Mouse (Mus musculus) erythroblast, adult 5-6 weeks (primary cell): Measurements from ENCODE around the gene Eva1c. TPM values are rescaled to one million over a fixed set of nuclear protein-coding genes. Genes with fewer than 3 reads are reported as not detected.

Source experiments
- ATAC-seq: replicated peaks from 2 replicates; pipeline ENCODE4 v1.8.0; 2016; ENCODE audit warnings: moderate number of reproducible peaks, mild to moderate bottlenecking, moderate TSS enrichment, inconsistent platforms; ENCODE audit not compliant: poor library complexity, low FRiP score, severe bottlenecking
- total RNA-seq, 2 experiments: library from RNA; stranded (forward) in 1 of 2; stranded (reverse) in 1 of 2; fragments of 150-400 nt in 1 of 2; fragments of 200-764, 138-1000 nt in 1 of 2; gene quantifications; 2 replicates each; pipeline versions ENCODE4 v1.2.3 to v1.2.4; 2015 to 2017; ENCODE audit warnings: low replicate concordance in 2 of 2

Eva1c gene
- total RNA-seq, 2 experiments from 2014 or later = 0.60 TPM; not detected in 1

DNA sequence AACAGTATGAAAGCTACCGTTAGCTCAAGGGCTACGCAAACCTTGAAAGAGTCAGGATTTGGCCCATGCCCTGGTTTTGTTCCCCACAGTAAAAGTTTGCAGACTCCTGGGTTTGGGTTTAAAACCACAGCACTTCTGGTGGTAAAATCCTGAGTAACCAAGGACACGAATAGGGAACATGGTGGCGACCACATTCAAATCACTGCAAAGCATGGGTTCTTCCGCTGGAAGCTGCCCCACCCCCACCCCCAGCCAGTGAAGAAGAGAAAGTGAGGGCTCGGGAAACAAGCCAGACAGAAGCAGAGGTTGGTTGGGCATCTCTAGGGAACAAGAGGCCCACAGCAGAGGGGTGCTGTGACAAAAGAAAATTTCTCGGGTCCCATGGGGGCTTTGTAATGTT, 80.7 kb downstream of the Eva1c start:
- ATAC-seq = no peak

DNA sequence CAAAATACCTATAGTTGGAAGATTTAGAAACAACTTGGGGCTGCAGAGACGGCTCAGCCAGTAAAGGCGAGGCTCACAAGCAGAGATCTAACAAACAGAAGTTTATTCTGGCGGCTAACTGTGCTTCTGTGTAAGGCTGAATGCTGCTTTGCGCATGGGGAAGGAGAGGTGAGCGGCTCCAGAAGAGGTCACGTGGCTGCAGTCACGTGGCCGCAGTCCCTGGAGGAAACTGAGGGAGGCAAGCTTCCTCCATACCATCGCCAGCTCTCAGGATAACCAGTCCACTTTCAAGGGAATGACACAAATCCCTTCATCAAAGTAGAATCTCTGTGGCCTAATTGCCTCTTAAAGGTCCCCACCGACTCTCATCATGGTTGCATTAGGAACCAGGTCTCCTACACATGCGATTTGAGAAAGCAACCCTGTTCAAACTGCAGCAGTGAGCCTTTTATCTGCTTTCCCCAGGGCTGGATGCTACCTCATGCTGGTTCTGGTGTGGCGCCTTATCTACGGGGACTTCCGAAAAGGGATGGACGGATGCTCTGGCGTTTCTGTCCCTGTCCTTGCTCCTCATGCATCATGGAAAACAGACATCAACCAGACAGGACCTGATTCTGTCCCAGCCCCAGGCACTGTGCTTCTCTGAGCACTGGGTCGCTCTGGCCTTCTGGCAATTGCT, 84.5 kb downstream of the Eva1c start:
- ATAC-seq = no peak

DNA sequence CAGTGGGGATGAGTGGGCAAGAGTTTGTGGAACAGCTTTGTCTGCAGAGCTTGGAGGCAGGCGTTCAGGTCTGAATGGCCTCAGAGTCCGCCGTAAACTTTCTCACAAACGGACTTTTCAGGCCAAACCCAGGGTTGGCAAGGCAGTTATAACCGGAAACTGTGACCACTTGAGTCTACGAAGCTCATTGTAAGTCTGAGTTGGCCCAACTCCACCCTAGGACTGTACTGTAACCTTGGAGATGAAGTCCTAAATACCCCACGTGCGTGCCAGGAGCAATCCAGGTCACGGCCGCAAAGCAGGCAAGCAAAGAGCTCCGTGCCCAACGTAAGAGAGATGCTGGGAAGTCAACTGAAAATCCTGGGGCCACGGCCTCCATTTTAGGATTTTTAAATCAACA, 85.2 kb downstream of the Eva1c start:
- ATAC-seq = no peak

DNA sequence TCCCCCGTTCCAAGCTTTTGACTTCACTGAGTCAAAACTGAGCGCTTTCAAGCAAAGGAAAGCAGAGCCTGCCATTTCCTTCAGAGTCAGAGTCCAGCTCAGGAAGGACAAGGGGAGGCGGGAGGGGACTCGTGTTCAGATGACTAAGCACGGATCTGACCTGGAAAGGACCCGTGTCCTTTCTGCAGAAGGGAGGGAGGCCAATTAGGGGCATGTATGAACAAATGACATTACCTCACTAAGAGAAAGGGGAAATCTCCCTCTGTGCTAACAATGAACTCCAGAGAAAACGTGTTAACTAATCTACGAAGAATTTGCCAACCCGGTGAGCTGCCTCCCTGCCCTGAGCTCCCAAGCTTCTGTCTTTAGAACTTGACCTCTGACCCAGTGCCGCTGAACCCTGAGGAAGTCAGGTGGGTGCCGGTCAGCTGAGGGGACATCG, 89.5 kb downstream of the Eva1c start:
- ATAC-seq = no peak

DNA sequence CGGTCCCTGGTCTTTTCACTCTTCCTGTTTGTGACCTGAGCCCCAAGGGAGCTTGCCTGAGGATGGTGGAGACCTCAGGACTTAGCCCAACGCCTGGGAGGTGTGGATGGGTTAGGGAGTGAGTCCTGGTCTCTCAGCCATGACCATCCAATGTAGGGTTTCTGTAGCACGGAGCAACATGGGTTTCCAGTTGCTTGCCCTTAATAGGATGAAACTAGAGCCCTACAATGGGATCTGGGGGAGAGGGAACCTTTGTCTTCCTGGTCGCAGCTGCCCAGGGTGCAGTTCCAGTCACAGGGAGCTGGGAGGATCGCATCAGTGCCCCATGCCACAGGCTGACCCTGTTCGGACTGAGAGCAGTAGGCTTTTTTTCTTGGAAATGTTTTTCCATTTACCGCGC, 90.6 kb downstream of the Eva1c start:
- ATAC-seq = no peak

DNA sequence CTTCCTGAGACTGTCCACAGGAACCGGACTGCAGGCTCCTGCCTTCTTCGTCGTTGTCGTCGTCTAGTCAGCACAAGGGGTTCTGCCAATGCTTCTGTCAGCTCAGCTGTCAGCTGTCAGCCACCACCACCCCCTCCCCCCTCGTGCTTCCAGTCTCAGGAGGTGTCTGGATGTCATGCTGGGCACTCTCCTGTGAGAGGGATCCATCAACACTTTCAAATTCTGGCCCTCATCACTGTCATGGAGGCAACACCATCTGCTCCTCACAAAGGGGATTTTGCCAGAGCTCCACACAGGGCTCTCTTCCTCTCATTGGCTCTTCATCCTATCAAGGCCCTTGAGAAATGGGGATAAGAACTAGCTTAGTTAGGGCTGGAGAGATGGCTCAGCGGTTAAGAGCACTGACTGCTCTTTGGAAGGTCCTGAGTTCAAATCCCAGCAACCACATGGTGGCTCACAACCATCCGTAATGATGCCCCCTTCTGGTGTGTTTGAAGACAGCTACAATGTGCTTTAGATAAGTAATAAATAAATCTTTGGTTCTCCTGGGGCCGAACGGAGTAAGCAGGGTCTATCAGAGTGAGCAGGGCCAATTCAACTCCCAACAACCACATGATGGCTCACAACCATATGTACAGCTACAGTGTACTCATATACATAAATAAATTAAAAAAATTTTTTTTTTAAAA, 95.1 kb downstream of the Eva1c start:
- ATAC-seq = no peak

DNA sequence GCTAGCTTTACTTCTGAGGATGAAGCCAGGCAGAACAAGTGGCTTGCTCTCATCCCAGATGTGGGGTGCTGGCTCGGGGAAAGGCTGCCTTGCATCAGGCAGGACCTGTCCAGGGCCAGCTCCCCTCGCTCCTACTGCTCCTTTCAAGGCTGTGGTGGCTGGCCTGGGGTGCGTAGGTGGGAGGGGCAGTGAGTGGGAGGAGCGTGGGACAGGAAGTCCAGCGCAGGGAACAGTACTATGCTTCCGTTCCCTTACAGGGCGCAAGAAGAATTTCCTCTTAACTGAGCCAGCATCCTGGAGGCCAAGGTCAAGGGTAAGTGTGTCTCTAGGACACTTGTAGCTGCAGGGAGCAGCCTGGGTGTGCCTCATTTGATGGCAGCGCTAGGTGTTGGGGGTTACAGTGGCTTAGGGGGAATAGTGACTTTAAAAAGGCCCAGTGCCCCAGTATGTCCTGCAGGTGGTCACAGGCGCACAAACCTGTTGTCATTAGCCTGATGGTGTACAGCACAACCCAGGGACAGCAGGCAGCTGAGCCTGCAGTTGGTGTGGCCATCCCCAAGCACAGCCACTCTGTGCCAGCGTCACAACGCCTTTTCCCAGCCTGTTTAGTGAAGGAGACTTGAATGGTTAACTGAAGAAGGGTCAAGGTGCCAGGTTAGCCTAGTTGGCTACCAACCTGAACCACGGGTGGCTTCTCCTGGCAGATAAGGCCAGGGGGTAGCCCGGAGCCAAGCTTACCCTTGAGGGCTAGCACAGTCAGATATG, 98.3 kb downstream of the Eva1c start:
- ATAC-seq = no peak

DNA sequence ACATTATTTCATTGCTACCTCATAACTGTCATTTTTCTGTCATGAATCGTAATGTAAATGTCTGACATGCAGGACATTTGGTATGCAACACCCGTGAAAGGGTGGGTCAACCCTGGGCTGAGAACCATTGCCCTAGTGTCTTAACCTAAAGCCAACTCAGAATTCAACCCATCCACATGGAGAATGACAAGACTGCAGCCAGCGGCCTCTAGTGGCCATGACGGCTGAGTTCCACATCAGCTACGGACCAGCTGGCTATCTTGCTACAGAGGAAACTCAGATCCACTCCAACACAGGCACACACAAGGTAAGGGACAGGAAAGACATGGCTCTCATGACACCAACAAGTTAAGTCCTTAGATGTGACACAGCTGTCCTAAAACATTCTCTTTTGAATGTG, 98.9 kb downstream of the Eva1c start:
- peak; percentile 69 for ATAC-seq

DNA sequence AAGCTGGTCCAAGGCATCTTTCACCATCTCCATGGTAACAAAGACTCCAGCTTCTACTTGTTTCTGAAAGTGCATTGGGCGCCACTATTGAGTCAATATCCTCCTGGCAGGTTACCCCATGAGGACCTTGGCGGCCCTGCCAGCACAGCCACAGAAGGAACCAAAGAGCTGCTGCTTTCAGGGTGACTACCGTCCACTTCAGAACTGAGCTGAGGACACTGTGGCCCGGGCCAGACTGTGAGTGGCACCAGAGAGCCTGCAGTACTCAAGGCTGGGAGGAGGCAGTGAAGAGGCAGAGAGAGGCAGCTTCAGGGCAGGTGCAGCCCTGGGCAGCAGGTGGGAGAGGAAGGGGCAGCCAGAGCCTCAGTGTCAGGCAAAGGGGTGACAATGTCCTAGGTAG, 100.9 kb downstream of the Eva1c start:
- ATAC-seq = no peak

DNA sequence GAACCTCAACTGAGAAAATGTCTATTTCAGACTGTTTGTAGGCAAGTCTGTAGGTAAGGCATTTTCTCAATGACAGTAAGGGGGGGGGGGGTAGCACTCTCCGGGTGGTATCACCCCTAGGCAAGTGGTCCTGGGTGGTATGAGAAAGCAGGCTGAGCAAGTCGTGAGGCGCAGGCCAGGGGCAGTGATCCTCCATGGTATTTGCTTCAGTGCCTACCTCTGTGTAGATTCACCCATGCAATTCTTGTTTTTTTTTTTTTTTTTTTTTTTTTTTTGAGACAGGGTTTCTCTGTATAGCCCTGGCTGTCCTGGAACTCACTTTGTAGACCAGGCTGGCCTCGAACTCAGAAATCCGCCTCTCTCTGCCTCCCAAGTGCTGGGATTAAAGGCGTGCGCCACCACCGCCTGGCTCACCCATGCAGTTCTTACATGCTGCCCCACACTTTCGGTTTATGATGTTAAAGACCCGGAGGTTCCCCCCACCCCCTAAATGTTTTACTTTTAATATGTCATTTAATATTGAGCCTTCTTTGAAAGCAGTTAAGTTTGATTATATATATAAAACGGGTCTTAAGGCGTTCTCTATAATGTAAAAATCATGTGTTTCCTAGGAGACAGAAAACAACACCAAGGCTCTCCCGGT, 107.1 kb downstream of the Eva1c start:
- no peak for ATAC-seq

DNA sequence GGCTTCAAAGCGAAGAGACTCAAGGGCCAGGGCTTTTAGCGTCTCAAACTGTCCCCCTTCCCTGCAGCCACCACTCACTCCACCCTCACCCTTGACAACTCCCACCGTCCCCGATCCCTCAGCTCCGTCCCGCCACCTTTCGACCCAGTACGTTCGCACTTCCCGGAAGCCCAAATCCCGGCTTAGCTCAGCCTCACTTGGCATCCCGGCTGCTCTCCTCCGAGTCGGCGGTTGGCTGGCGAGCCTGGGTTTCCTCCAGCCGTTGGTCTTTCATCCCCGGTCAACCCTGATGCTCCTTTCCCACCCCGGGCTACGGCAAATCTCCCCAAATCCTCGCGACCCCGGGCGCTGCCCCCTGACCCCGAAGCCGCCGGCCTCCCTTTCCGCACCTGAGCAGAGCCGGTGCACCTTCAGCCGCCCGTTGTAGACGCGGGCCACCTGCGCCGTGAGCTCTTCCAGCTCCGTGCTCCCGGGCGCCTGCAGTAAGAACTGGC, 107.7 kb downstream of the Eva1c start:
- peak; percentile 40 for ATAC-seq

DNA sequence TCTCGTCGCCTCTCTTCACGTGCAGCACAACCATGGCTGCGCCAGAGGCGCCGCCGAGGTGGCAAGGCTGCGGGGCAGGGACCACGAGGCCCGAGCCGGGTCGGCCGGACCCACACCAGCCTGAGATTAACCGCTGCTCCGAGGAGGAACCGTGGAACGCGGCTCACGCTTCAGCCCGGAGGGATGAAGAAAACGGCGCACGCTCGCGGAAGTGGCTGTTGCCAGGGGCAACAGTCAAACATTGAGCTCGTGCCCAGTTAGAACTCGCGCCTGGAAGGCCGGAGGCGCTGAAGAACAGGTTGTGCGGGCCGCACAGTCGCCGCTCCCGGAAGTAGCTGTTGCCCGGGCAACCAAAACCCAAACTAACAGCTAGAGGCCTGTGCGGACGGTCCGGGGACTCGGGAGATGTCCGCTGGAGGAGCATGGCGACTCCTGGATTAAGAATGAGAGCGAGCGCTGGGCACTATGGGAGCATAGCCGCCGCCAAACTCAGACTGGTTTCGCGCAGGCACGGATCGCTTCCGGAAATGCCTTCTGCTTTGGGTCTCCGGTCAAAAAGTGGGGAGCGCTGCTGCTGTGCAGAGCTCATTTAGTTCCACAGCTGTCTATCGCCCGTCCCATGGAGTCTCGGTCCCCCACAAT, 108.3 kb downstream of the Eva1c start, which contains the start of gene Cfap298:
TSS of gene Cfap298 (minus strand) at position 428 of the 642 bp plus-strand sequence.
- ATAC-seq = peak; percentile 96

DNA sequence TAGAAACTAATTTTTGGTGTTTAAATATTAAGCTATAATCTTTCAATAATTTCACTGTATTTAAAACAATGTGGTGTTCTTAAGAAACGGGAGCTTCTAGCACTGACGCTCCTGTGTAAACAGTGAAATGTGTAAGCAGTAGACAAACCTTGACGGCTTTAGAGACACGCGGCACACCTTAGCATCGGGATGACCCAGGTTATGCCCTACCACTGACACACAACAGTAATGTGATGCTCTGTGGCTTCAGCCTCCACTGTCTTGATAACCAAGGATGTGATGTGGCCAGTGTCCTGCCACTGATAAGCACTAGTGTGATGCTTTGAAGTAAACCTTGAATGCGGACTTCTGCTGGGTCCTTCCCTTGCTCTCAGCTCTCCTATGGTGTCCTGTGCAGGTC, 114.7 kb downstream of the Eva1c start:
- no peak for ATAC-seq

DNA sequence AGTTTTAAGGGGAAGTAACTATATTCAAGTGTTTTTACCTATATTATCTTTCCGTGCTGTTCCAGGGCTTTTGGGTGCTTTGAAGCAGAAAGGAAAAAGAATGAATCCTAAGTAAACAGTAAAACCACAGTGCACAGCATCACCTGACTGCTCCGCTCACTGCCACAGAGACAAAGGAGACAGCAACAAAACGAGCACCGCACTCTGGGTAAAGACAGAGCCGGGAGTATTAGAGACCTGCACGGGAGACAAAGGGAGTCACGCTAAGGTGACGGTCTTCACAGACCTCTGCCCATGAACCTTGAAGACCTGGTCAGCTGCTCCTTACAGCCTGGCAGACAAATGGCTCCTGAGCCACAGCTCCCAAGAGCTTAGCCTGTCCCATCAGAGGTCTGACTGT, 120.5 kb downstream of the Eva1c start:
- ATAC-seq = no peak

DNA sequence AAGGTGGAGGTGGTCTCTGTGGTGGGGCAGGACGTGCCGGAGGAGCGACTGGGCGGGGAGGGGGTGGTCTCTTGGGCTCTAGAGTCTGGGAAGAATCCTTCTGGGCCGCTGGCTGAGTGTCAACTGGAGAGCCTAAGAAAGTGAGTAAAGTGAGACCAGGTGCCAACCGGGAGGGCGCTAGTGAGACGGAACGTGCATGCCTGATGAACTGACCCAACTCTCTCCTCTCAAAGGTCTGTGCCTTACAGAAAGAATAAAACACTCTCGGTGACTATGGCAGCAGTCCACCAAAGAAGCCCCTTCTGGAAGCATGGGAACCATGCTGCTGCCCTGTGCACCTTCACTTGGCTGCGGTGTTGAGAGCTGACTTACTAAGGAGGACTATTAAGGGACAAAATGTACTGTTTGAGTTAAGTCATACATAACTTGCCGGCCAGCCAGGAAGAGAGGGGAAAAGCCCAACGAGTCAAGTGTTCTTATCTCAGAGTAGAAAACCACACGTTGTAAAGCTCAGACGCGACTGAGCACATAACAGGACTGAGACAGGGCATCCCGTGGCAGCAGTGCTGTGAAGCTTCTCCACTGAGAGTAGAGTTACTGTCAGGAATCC, 123.9 kb downstream of the Eva1c start:
- ATAC-seq = no peak

DNA sequence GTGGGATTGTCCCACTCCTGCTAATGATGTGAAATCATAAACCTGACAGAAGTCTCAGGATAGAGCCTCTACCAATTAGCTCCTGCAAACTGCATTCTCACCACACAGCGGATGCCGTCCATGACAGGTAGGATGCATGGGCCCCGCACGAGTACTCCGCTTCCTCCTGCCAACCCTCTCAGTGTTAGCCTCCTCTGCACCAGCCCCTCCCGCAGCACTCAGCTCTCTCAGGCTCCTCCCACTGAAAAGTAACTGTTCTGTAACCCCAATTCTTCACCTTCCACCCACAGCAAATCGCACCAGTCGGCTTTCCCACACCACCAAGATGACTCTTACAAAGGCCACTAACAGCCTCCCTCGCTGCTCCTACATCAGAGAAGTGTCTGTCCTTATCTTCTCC, 126.6 kb downstream of the Eva1c start:
- no peak for ATAC-seq

DNA sequence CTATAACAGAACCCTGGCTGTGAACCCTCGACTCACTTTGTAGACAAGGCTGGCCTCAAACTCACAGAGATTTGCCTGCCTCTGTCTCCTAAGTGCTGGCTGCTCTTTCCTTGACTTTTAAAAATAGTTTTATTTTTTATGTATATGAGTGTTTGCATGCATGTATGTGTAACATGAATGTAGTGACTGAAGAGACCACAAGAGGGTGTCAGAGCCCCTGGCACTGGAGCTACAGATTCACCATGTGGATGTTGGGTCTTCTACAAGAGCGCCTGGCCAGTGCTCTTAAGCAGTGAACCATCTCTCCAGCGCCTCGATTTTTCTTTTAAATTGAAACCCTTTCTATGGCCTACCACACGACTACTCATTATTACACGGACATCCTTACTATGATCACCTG, 127.3 kb downstream of the Eva1c start:
- no peak for ATAC-seq
